Mouse (Mus musculus) neutrophil, adult 5-6 weeks (primary cell): ENCODE results near the gene Ccna2. TPM values are rescaled to one million over a fixed set of nuclear protein-coding genes. Genes with fewer than 3 reads are reported as not detected.
A peak's percentile ranks its signal among the peaks of the same experiment; 100 is the strongest.

Experiments used
- ATAC-seq: fragments of 151-379, 151-347 bp; 2 replicates; pipeline ENCODE4 v1.8.0; 2017; ENCODE audit warnings: mild to moderate bottlenecking, moderate TSS enrichment; ENCODE audit not compliant: insufficient number of reproducible peaks, poor library complexity, low FRiP score, severe bottlenecking; ENCODE audit errors: extremely low read depth
- total RNA-seq: library from RNA; stranded (forward); fragments of 200-1000 nt; gene quantifications from 2 replicates; pipeline ENCODE4 v1.2.3, GENCODE M21; 2017

The Ccna2 gene
- total RNA-seq, 1 experiment from 2014 or later, result not detected

DNA sequence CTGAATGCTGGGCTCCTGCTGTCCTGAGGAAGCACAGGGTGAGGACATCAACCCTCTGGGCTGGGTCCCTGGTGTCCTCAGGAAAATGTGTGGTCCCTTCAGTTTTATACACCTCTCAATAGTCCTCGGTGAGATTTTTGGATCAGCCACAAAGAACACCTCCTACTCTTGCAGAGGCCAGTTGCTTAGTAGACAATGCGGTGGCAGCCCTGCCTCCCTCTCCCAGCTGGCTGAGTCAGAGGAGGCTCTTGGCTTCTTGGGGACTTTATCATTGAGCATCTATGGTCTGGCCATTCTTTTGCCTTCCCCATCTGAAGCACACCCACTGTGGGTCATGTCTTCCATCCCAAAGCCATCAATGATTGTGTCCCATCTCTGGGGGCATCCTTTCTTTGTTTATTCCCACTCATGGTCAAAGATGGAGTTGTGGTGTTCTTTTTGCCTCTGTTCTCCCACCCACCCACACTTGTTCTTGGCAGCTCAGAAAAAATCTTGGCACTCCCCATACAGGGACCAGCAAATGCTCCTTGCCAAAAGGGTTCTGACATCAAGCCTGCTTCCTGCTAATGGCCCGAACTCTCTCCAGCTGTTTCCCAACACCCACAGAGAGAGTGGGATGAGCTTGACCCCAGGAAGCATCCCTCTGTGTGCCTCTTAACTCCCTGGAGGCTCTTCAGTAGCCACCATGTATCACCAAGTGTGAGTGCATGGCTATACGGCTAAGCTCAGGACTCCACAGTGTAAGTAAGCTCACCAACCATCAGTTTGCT is 34.1 kb downstream of the Ccna2 start:
- no peak for ATAC-seq

DNA sequence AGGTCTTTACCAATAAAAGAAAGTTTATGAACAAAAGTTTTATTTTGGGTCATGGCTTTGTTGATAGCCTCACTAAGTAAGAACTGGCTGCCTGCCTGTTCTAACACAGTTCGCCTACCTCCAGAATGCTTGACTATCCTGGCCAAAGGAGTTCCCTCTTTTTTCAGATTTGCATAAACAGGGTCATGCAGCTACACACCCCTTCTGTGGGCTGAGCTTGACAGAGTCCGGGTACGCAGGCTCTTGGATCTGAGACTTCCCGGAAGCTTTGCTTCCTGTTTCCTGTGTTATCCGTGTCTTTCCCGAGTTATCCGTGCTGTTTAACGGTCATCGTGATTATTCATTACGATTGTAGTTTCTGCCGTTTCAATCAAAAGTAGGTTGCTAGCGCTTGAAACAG is 35.9 kb downstream of the Ccna2 start:
- ATAC-seq, result no peak

DNA sequence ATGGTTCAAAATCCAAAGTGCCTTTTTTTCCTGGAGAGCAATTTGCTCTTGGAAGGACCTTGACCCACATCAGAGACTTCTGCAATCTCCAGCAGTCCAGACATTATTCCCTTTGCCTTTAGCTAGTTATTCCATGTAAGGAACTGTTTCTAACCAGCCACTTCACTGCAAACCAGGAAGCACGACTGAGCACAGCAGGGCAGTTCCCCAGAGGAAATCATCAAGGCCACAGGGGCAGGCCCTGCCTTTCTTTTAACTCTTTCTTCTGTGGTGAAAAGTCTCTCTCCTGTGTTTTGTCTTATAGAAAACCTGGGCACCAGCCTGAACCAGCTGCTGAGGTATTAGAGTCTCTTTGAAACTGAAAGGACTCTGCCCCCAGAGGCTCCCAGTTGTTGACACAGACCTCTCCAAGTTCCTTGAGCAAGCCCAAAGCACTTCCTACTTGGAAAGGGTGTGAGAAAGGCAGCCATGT is 38.7 kb downstream of the Ccna2 start:
- no peak for ATAC-seq

DNA sequence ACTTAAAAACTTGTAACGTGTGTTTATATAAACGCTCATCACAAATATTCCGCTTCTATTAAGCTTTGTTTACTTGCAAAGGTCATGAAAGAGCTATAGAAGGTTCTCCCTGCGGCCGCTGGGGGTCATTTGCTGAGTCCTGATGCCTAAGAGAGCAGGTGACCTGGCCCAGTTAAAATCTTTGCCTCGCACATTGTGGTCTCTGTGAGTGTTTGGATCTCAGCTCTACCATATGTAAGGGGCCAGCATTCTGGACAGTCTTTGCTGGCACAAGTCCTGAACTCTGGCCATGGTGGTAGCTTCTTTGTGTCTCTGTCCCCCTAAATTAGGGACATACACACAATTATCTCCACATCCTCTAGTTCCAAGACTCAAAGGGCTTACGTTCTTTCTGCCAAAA is 39.2 kb downstream of the Ccna2 start:
- ATAC-seq, result no peak

DNA sequence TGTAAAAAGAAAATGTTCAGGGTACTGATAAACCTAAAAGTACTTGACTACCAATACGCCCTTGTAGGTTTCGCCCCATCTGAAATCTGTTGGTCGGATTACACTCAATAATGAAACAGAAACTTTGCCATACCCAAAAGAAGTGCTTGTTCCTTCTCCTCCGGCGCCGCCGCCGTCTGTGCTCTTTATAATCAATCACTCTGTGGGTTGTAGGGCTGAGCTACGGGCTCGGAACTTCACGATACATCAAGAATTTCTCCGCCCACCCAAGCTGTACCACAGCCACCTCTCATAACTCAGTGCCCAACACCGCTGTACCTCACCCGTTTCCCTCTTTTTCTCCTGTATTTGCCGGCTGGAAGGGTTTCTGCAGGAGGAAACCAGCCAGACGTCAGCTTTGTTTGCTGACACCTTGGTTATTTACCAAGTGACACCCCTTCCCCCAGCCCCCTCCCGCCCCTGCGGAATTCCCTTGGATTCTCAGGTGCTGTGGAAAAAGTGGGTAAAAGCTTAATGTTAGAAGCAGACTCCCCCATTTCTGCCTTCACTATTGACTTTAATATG is 39.9 kb downstream of the Ccna2 start:
- 0 out of 2 replicates have a peak, but pooled peaks have one; percentile 13 for ATAC-seq

DNA sequence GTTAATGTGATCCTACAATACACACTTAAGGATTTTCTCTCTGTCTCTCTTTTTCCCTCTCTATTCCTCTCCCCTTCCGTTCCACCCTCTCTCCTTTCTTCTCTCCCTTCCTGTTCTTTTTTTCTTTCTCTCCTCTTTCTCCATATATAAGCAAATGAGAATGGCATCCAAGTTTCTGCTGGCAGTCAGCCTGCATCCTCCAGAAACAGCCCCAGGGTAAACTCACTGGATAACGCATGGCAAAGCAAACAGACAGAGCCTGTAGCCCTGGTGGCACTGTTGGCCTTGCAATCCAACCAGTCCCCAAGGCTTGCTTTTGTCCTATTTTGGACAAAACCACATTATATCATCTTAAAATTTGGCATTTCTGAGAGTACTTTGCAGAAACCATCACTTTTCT is 40.7 kb downstream of the Ccna2 start:
- no peak for ATAC-seq

DNA sequence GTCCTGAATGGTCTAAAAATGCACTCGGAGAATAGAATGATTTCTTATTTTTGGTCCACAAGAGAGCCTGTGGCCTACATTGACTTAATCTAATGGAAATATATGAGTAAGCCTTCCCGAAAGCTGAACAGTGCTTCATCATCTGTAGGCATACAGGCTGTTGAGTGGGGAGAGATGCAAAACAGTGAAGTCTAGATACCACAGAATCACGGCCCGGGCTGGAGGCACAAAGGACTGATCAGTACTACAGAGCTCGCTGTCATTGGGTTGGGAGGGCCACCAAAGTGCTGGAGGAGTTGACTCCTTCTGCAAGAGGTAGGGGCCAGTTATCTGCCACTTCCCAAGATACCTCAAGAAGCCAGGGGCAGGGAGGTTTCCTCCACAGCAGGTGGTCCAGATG is 41.2 kb downstream of the Ccna2 start:
- no peak for ATAC-seq

DNA sequence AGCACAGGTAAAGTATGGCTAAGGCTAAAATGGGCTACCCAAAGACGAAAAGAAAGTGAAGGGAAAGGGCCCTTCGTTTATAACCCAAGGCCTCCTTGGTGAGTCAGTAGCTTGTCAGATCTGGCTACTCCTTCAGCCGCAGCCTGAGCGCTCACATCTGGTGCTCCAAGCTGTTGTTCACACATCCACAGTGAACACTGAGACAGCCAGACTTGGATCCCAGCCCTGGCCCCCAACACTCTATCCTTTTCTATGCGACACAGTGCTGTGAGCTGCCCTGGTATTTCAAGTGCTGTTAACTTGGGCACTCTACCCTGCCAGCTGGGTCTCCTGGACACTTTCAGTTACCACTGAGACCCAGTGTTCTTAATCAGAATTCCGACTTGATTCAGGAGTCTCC is 41.6 kb downstream of the Ccna2 start:
- no peak for ATAC-seq

DNA sequence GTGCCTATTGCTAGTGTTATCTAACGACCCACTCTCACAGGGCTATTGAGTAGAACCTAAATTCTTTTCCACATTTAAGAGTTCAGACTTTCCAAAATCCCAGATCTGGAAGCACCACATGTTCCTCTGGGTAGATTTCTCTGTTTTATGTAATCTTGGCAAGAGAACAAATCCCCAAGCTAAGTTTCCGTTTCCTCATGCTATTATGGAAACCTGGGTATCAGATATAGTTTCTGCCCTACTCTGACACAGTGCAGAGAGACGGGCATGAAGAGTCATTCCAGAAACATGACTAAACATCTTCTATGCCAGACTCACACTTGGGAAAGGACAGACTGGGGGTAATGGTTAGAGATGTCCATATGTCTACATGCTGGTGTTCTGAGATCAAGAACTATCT is 47.5 kb downstream of the Ccna2 start:
- ATAC-seq, result no peak

DNA sequence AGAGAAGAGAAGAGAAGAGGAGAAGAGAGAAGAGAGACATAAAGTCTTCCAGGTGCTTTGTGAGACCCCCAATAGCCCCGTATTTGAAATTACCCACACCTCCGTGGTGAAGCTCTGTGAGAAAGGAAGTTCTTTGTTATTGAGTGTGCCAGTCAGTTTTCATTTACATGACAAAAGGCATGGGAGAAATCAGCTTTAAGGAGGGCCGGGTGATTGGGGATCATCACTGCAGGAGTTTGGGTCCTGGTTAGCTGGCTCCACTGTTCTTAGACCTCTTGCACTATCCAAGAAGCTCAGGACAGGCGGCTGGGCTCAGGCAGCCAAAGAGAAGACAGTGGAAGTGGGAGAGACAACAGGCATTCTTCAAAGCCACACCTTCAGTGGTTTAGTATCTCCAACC is 49.8 kb downstream of the Ccna2 start:
- no peak for ATAC-seq

DNA sequence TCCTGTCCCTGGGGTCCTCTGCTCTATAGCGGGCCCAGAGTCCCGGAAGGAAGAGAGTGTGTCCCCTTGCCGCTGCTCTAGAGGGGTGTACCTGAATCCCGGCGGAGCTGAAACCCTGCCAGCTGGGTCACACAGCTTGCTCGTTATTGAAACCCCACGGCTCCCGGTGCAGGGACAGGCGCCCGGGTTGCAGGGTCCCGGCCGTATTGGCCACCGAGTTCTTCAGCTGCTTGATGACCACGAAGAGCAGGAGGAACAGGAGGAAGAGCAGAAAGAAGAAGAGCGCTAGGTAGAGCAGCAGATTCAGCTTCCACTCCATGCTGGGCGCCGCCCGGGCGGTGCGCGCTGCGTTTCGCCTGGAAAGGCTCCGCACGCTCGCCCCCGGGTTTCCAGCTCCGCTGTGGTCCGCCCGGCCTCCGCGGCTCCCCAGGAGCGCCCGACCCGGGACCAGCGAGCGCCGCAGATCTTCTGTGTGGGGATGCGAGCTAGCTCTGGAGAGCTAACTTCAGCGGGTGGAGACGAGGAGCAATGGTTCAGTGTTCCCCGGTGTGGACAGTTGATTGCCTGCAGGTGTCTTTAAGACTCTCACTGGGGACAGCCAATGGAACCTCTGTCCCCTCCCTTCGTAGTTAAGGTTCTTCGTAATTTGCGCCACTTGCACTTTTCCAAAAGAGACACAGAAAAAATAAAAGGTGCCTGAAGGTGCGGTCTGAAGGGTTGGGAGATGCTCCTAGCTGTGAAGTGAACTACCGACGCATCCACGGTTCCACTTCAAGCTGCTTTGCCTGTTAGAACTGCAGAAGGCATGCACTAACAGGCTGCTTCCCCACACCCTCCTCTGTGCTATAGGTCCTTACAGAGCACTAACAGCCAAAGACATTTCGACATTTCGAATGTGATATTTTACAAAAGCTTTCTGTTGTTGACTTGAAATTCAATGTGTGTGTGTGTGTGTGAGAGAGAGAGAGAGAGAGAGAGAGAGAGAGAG is 50.6 kb downstream of the Ccna2 start, which contains the start of gene Gm11549:
Gene Gm11549, minus strand, starts transcription at position 741 of the 988 bp plus-strand sequence.
- ATAC-seq, result no peak

DNA sequence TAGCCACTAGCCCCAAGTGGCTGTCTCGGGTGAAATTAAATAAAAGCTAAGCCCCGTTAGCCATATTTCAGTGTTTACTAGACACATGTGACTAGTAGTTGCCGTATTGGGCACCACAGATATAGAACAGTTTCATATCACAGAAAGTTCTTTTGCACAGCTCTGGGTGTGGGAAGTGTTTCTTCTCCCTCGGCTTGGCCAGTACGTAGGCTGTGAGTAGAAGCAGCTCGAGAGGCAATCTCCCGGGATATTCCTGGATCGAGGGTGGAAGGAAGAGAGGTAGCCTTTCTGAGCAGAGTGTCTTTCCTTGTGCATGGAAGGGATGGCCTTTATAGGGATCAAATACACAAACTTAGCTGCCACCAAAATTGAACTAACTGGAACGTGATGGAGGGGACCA is 55.8 kb downstream of the Ccna2 start:
- ATAC-seq, result no peak

Other genes with a start within 250 kb of the Ccna2 start
- gene Anxa5, start 96.3 kb downstream of the Ccna2 start, total RNA-seq, result 44.0 and 51.9 TPM in 2 replicates
- 1.6 and 2.2 TPM in 2 replicates for gene 1810062G17Rik, start 96.2 kb downstream of the Ccna2 start, total RNA-seq
- gene Gm11549, start 50.3 kb downstream of the Ccna2 start, total RNA-seq, result not detected in 2 replicates
- 46.1 and 49.6 TPM in 2 replicates for gene Exosc9, start 19.5 kb downstream of the Ccna2 start, total RNA-seq
- 0.37 and 1.2 TPM in 2 replicates for gene Bbs7, start 41.3 kb upstream of the Ccna2 start, total RNA-seq
- 0.23 TPM in 1 of 2 replicates, not detected in the other for gene Trpc3, start 118.0 kb upstream of the Ccna2 start, total RNA-seq